Mouse (Mus musculus) hindbrain, embryonic 14.5 days (tissue): ENCODE measurements around the gene Plekha3. TPM values are rescaled to one million over a fixed set of nuclear protein-coding genes. Genes with fewer than 3 reads are reported as not detected.

Source experiments
- ATAC-seq: fragments of 200-750 bp; cut with Nextera tagmentation; 2 replicates; pipeline ENCODE4 v1.8.0; 2017; ENCODE audit warnings: moderate number of reproducible peaks, mild to moderate bottlenecking, moderate TSS enrichment, moderate library complexity; ENCODE audit not compliant: low FRiP score
- DNase-seq: peaks from one replicate; pipeline ENCODE4 v3.0.0-alpha.2; 2015; ENCODE audit warnings: low spot score
- H3K27ac ChIP-seq: fragments of 300-500 bp; sonication (generic); 2 replicates; pipeline ENCODE4 v1.5.1; 2014; ENCODE audit warnings: mild to moderate bottlenecking, moderate library complexity
- H3K27me3 ChIP-seq: fragments of 300-500 bp; sonication (generic); 2 replicates; pipeline ENCODE4 v1.6.1; 2014; ENCODE audit warnings: mild to moderate bottlenecking, low read length, mixed read lengths; ENCODE audit not compliant: control insufficient read depth, insufficient read depth
- H3K36me3 ChIP-seq: fragments of 300-500 bp; sonication (generic); replicated peaks from 2 replicates; pipeline ENCODE4 v1.6.1; 2014; ENCODE audit not compliant: control insufficient read depth, insufficient read depth
- H3K4me1 ChIP-seq: fragments of 300-500 bp; sonication (generic); replicated peaks from 2 replicates; pipeline ENCODE4 v1.6.1; 2014; ENCODE audit warnings: antibody characterized with exemption, low read length, mixed read lengths; ENCODE audit not compliant: control insufficient read depth, insufficient read depth
- H3K4me2 ChIP-seq: fragments of 300-500 bp; sonication (generic); replicated peaks from 2 replicates; pipeline ENCODE4 v1.6.1; 2014; ENCODE audit warnings: mild to moderate bottlenecking, moderate library complexity
- H3K4me3 ChIP-seq: fragments of 300-500 bp; sonication (generic); replicated peaks from 2 replicates; pipeline ENCODE4 v1.5.1; 2014; ENCODE audit warnings: mild to moderate bottlenecking, low read length
- H3K9ac ChIP-seq: fragments of 300-500 bp; sonication (generic); 2 replicates; pipeline ENCODE4 v1.6.1; 2014
- H3K9me3 ChIP-seq: fragments of 300-500 bp; sonication (generic); 2 replicates; pipeline ENCODE4 v1.6.1; 2016; ENCODE audit warnings: low read length; ENCODE audit not compliant: control insufficient read depth
- WGBS: fragments of 180-500 bp; shearing (Covaris S2); extraction: QIAGEN DNeasy Blood & Tissue Kit; methylation state at CpG from one replicate; pipeline ENCODE4 v1.1.7; 2014; 5-methylcytosine and 5-hydroxymethylcytosine counted together
- polyA plus RNA-seq: library from polyadenylated mRNA; unstranded; fragments of >200 nt; fragmentation: Nextera tagmentation; extraction: Ambion mirVana; gene quantifications from 2 replicates; pipeline ENCODE4 v1.2.1, GENCODE M21; 2014

Gene Plekha3
- polyA plus RNA-seq, 1 experiment from 2014 or later = 15.6 TPM

DNA sequence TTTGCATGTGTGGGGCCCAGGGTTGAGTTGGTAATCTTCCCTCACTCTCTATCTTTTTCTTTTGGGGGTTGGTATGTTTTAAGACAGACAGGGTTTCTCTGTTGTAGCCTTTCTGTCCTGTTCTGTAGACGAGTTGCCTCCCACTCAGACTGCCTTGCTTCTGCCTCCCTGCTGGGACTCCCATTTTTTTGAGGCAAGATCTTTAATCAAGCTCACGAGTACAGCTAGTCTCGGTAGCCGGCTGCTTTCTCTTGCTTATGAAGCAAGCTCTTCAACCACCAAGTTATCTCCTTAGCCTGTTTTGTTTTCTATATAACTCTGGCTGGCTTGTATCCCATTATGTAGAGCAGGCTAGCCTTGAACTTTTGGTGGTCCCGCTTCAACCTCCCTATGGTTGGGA lies 18.7 kb downstream of the Plekha3 start:
- ATAC-seq = no peak

DNA sequence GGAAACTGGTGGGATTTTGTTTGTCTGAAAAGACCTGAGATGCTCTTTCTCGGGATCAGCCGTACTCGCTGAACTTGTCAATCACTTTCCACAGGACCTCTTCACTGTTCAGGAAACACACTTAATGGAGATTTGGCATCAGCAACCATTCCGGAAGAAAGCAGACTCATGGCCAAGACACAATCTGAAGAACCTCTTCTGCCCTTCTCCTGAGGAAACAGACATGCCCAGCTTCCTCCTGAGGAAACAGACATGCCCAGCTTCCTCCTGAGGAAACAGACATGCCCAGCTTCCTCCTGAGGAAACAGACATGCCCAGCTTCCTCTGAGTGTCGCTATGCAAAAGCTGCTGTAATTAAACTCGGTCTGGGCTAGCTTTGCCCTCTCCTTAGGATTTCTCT lies 20.2 kb downstream of the Plekha3 start:
- ATAC-seq = no peak
- peaks cover 70% of the 10 kb centered on the region for H3K36me3 ChIP-seq
- 89% methylated on average over 6 of the region's 6 CpGs for WGBS

More for the DNA sequence above, 18.7 kb downstream of the Plekha3 start:
- Histone ChIP-seq H3K36me3 (peaks cover 78% of the 10 kb centered on the region), H3K27ac (no peak overlapping the region), H3K9me3 (no peaks in the 10 kb centered on the region), H3K4me3 (no peak overlapping the region), H3K4me2 (no peak overlapping the region), H3K27me3 (no peaks in the 10 kb centered on the region), H3K9ac (no peak overlapping the region), H3K4me1 (no peaks in the 10 kb centered on the region)
- DNase-seq = no peak
- 84% methylated on average over 5 of the region's 5 CpGs for WGBS

DNA sequence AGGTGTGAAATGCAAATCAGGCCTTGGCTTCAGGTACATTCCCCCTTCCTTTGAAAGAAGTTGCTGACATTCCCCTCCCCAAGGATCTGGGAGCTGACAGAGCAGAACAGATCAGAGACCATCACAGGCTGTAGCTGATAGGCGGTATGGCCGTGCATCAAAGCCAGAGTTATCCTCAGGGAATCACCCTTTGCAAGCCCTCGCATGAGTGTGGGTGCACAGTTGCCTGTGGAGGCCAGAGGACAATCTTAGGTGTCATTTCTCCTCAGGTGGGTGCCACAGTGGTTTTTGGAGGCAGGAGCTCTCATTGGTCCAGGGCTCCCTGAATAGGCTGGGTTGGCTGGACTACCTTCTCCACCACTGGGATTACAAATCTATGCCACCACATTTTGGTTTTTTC lies 27.1 kb downstream of the Plekha3 start:
- H3K4me3 ChIP-seq = no peak overlapping the region
- no peaks in the 10 kb centered on the region for H3K9me3 ChIP-seq
- H3K9ac ChIP-seq = no peak overlapping the region
- ATAC-seq (no peak), DNase-seq (no peak)
- H3K4me1 ChIP-seq = no peaks in the 10 kb centered on the region
- H3K36me3 ChIP-seq = peaks cover 5% of the 10 kb centered on the region; the same call in 1 of the 2 replicates
- WGBS = 86% methylated on average over 3 of the region's 3 CpGs
- H3K4me2 ChIP-seq = no peak overlapping the region
- H3K27me3 ChIP-seq = no peaks in the 10 kb centered on the region
- no peak overlapping the region for H3K27ac ChIP-seq

More for the DNA sequence above, 20.2 kb downstream of the Plekha3 start:
- no peak overlapping the region for H3K4me3 ChIP-seq
- no peak overlapping the region for H3K4me2 ChIP-seq
- H3K27ac ChIP-seq = no peak overlapping the region
- H3K9ac ChIP-seq = no peak overlapping the region
- no peaks in the 10 kb centered on the region for H3K4me1 ChIP-seq
- no peaks in the 10 kb centered on the region for H3K27me3 ChIP-seq
- no peak for DNase-seq
- H3K9me3 ChIP-seq = no peaks in the 10 kb centered on the region

DNA sequence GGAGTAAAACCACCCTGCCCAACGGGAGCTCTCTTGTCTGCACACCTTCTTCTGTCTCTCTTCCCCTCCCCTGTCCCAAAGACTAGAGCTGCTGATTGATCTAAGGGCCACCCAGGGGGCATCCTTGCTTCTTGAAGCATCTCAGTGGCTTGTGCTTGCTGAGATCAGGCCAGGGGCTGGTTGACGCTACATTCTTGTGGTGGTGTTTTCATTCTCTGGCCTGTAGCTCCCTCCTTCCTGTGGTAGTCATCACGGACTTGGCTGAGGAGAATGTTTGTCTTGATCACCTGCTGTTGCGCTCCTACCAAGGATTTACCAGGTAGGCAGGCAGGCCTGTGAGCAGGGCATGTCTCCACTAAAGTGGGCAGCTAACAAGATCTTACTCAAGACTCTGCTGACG lies 27.7 kb downstream of the Plekha3 start:
- Histone ChIP-seq H3K4me2 (no peak overlapping the region), H3K9ac (no peak overlapping the region), H3K27ac (no peak overlapping the region), H3K4me3 (no peak overlapping the region), H3K9me3 (no peaks in the 10 kb centered on the region), H3K4me1 (no peaks in the 10 kb centered on the region), H3K36me3 (no peaks in the 10 kb centered on the region), H3K27me3 (no peaks in the 10 kb centered on the region)
- 86% methylated on average over 5 of the region's 5 CpGs for WGBS
- DNase-seq = no peak
- ATAC-seq = no peak

DNA sequence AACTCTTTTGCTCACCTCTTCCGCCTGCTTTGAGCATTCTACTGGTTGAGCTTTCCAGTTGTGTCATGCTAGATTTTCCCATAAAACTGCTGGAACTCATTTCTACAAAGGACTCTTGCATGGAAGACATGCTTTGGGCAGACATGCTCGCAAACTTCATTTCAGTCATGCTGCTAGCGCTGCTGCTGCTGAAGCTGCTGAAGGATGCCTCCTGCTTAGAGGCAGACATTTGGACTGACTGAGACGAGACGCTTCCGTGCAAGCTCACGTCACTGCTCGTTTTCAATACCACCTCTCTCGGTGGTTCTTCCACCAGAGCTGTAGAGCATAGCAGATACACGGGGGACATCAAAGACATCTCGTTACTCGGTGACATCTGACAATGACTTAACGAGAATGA lies 30.6 kb downstream of the Plekha3 start:
- Histone ChIP-seq H3K27me3 (no peaks in the 10 kb centered on the region), H3K4me1 (no peaks in the 10 kb centered on the region), H3K36me3 (peaks cover 14% of the 10 kb centered on the region), H3K9ac (no peak overlapping the region), H3K9me3 (peaks cover 20% of the 10 kb centered on the region), H3K4me3 (no peak overlapping the region), H3K27ac (no peak overlapping the region), H3K4me2 (no peak overlapping the region)
- no peak for DNase-seq
- no peak for ATAC-seq
- 86% methylated on average over 13 of the region's 13 CpGs for WGBS

DNA sequence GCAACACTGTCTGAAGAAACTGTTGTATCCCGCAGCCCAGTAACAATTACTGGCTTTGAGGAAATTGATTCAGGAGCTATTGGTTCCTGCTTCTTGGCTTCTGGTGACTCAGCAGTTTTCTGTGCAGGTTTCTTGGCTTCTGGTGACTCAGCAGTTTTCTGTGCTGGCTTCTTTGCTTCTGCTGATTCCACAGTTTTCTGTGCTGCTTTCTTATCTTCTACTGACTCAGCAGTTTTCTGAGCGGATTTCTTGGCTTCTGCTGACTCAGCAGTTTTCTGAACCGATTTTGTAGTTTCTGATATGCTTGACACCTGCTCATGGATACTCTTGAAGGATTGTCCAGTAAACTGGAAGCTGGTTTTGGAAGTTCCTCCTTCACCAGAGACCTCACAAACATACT lies 33.4 kb downstream of the Plekha3 start:
- no peaks in the 10 kb centered on the region for H3K27me3 ChIP-seq
- H3K4me1 ChIP-seq = no peaks in the 10 kb centered on the region
- no peak for DNase-seq
- 90% methylated on average over 3 of the region's 3 CpGs for WGBS
- H3K9me3 ChIP-seq = peaks cover 42% of the 10 kb centered on the region
- no peak for ATAC-seq
- no peak overlapping the region for H3K9ac ChIP-seq
- no peak overlapping the region for H3K27ac ChIP-seq
- H3K4me2 ChIP-seq = no peak overlapping the region
- no peak overlapping the region for H3K4me3 ChIP-seq
- peaks cover 16% of the 10 kb centered on the region for H3K36me3 ChIP-seq

DNA sequence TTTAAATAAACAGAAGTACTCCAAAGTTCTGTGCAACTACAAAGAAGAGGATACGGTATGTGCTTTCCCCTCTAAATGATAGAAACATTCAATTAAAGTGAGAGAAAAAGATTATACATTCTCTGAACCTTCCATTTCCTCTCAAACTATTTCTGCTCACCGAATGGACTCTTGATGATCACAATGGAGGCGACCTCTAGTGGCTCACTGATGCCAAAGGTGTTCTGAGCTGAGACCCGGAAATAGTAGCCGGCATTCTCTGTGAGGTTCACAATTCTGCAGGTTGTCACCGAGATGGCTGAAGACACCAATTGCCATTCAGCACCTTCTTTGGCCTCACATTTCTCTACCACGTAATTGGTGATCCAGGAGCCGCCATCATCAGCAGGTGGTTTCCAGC lies 39.9 kb downstream of the Plekha3 start:
- Histone ChIP-seq H3K36me3 (peaks cover 13% of the 10 kb centered on the region), H3K9ac (no peak overlapping the region), H3K4me2 (no peak overlapping the region), H3K4me1 (no peaks in the 10 kb centered on the region), H3K27ac (no peak overlapping the region), H3K9me3 (peaks cover 81% of the 10 kb centered on the region), H3K27me3 (no peaks in the 10 kb centered on the region), H3K4me3 (no peak overlapping the region)
- WGBS = 72% methylated on average over 8 of the region's 8 CpGs
- DNase-seq (no peak), ATAC-seq (no peak)

DNA sequence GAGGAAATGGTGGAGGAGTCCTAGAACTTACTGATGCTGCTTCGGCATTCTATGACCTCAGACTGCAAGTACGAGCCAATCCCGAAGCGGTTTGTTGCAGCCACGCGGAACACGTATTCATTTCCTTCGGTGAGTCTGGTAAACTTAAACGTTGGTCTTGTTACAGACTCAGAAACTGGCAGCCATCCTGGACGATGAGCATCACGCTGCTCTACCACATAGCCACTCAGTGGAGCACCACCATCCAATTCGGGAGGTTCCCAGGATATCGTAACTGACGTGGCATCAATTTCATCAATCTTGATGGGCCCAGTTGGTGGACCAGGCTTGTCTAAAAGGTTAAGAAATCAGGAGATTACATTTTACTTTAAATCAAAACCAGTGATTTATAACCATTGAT lies 44.6 kb downstream of the Plekha3 start:
- Histone ChIP-seq H3K4me3 (no peak overlapping the region), H3K4me2 (no peak overlapping the region), H3K27ac (no peak overlapping the region), H3K36me3 (peaks cover 4% of the 10 kb centered on the region; the same call in 1 of the 2 replicates), H3K4me1 (no peaks in the 10 kb centered on the region), H3K9me3 (peaks cover 58% of the 10 kb centered on the region), H3K9ac (no peak overlapping the region), H3K27me3 (no peaks in the 10 kb centered on the region)
- ATAC-seq (no peak), DNase-seq (no peak)
- WGBS = 96% methylated on average over 14 of the region's 14 CpGs
